Mouse (Mus musculus) cerebral cortex, adult 2 months (tissue): ENCODE measurements around the gene Rangrf.

Source experiments
- WGBS: fragments of 180-500 bp; shearing (Covaris S2); methylation state at CpG from one replicate; pipeline ENCODE4 v1.1.7; 2018; 5-methylcytosine and 5-hydroxymethylcytosine counted together

Gene Rangrf

GRCm38 (mm10) chr11:68974059-68974450, 930 bp downstream of the Rangrf start:
- 34% methylated on average over 6 of the region's 6 CpGs for WGBS

DNA sequence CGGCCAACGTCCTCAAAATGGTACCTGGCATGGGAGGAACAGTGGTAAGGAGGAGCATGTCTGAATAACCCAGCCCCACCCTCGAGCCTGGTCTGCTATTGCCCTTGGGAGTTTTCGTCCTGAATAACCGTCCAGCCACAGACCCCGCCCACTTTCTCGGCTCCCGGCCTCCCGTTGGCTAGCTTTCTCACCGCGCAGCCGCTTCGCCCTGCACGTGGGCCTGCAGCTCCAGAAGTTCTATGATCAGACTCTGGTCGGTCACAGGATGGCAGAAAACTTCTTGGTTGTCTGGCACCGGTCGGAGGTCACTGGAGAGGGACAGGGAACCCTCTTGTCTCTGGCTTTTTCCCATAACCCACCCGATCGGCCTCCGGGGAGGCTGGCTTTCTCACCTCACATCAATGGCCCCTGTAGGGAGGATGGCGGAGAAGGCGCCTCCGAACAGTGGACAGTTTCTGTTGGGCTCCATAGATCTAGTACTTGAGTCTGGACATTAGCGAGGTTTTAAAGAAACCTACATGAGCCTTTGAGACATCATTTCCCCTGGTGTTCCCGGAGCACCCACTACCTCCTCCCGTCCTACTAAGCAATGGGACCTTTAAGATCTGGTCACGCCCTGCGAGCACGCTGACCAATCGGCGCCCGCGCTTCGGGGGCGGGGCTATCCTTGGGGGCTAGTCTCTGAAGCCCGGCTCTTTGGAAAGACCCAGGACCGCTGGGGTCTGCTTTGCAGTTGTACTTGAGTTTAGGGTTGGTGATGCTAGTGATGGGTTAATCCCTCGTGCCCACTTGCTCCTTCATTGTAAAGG, 1.5 kb downstream of the Rangrf start:
- WGBS = 2% methylated on average over 38 of the region's 38 CpGs

- WGBS = 67% methylated on average over 4 of the region's 4 CpGs
Observed at GRCm38 (mm10) chr11:68970232-68970631, 4.8 kb downstream of the Rangrf start.

GRCm38 (mm10) chr11:68968752-68969151, 6.2 kb downstream of the Rangrf start:
- 88% methylated on average over 11 of the region's 11 CpGs for WGBS

- WGBS = 1% methylated on average over 50 of the region's 50 CpGs
Observed at GRCm38 (mm10) chr11:68967337-68968282, 7.4 kb downstream of the Rangrf start, which contains the start of gene Slc25a35. Gene Slc25a35, plus strand, starts transcription at chr11:68968131.

GRCm38 (mm10) chr11:68966554-68966953, 8.4 kb downstream of the Rangrf start:
- WGBS = 21% methylated on average over 1 of the region's 1 CpGs

- WGBS = 30% methylated on average over 3 of the region's 3 CpGs
Observed at GRCm38 (mm10) chr11:68965845-68966244, 9.1 kb downstream of the Rangrf start.

GRCm38 (mm10) chr11:68963405-68963804, 11.6 kb downstream of the Rangrf start:
- 72% methylated on average over 2 of the region's 2 CpGs for WGBS

DNA sequence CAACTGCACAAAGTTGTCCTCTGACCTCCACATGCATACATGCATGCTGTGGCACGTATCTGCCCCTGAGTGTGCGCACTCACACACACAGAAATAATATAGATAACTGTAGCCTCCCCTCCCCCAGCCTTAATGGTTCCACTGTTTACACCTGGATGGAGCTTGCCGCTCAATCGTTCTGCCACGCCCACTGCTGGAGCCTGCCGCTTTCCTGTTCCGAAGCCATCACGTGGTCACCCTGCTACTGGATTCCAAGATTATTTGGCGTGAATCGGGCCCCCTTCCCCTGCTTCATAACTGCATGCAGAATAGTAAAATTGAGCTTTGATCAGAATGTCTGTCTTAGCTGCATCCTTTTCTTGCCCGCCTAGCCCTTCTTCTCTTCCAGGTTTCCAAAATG, 12.8 kb downstream of the Rangrf start:
- 28% methylated on average over 11 of the region's 11 CpGs for WGBS

DNA sequence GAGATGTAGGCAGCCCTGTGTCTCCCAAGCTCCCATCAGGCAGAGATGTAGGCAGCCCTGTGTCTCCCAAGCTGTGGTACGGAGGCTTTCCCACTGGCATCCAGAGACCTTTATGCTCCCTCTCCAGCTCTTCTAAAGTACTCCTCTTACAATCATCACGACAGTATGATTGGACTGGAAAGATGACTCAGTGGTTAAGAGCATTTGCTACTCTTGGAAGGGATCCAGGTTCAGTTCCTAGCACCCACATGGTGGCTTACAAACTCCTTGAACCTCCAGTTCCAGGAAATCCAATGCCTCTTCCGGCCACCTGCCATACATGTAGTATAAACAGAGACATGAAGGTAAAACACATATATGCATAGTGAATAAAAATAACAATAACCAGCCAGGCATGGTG, 13.4 kb downstream of the Rangrf start:
- 46% methylated on average over 3 of the region's 3 CpGs for WGBS

DNA sequence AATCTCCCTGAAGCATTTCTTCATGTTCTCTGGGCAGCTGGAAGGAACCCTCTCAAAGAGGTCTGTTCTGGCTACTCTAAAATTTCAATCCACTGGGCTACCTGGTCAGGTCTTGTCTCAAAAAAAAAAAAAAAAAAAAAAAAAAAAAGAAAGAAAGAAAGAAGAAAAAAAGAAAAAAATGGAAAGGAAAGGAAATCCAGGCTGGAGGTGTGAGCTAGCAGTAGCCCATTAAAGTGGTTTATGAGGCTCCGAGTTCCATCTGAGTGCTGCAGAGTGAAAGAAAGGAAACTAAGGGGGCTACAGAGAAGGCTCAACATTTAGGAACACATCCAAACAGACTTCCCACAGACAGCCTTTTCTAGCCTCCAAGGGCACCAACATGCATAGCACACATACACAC, 17.0 kb downstream of the Rangrf start:
- WGBS = 97% methylated on average over 1 of the region's 1 CpGs

GRCm38 (mm10) chr11:68957308-68957707, 17.7 kb downstream of the Rangrf start, which contains the start of gene Arhgef15:
Gene Arhgef15, minus strand, starts transcription at chr11:68957480.
- WGBS = 66% methylated on average over 8 of the region's 8 CpGs

DNA sequence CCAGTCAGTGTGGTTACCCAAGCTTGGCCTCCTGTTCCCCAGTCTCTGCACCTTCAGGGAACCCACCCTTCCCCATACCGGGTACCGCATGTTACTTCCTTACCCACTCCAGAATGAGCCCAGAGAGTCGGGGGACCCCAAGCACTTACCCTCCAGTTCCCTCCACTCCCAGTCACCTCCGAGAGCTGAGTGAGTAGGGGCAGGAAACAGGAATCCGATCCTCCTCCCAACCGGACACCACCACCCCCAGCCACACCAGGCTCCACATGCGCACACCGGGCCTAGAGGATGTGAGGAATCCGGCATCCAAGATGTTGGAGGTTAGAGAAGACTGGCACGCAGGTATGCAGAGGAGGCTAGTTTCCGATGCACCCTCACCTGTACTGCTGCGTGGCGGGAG, 18.3 kb downstream of the Rangrf start:
- 59% methylated on average over 13 of the region's 13 CpGs for WGBS

DNA sequence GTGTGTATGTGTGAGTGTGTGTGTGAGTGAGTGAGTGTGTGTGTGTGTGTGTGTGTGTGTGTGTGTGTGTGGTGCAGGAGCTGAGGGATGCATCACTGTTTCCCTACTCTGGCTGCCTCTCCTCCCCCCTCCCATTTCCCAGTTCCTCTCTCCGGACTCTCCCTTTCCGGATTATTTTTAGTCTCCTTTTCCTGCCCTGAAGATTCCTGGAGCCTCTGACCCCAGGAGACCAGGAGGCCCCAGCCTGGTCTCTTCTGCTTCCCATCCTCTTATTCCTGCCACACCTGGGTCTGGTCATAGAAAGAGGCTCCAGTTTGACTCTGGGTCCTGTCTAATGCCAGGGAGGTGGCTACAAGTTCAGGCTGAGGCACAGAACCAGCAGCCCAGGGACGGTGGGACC, 18.9 kb downstream of the Rangrf start:
- 45% methylated on average over 3 of the region's 3 CpGs for WGBS

- 53% methylated on average over 5 of the region's 5 CpGs for WGBS
Observed at GRCm38 (mm10) chr11:68955473-68955872, 19.5 kb downstream of the Rangrf start.

DNA sequence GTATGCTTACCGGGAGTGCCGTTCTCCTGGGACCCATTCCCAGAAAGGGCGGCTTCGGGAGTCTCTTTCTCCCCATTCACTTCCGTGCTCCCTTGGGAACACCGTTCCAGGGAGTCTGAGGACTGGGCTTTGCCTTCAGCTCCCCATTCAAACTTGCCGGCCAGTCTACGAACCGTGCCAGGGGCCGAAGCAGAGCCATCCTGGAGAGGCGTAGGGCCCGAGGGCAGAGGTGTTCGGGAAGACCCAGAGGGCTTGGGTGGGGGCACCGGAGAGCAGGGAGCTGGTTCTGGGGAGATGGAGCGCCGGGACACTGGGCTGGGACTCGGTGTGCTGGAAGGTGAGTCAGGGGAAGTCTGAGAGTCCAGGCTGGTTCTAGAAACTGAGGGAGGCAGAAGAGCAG, 20.6 kb downstream of the Rangrf start:
- 3% methylated on average over 17 of the region's 17 CpGs for WGBS

DNA sequence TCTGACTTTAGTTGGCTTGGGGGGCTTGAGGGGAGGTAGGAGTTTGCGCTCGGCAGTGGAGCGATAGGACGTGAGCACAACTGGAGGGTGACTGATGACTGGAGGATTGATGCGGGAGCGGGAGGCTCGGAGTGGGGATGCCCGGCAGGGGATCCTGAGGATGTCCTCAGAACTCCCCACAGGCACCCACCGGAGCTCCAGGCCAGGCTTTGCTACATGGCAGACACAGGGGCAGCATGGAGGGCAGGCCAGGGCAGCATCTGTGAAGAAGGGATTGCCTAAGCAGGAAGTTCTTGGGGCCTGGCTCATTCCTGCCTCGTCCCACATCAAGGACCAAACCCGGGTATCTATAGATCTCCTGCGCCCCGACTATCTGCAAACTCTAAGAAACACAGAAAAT, 21.1 kb downstream of the Rangrf start:
- 41% methylated on average over 13 of the region's 13 CpGs for WGBS

- 25% methylated on average over 12 of the region's 12 CpGs for WGBS
Observed at GRCm38 (mm10) chr11:68947542-68947993, 27.4 kb downstream of the Rangrf start.

DNA sequence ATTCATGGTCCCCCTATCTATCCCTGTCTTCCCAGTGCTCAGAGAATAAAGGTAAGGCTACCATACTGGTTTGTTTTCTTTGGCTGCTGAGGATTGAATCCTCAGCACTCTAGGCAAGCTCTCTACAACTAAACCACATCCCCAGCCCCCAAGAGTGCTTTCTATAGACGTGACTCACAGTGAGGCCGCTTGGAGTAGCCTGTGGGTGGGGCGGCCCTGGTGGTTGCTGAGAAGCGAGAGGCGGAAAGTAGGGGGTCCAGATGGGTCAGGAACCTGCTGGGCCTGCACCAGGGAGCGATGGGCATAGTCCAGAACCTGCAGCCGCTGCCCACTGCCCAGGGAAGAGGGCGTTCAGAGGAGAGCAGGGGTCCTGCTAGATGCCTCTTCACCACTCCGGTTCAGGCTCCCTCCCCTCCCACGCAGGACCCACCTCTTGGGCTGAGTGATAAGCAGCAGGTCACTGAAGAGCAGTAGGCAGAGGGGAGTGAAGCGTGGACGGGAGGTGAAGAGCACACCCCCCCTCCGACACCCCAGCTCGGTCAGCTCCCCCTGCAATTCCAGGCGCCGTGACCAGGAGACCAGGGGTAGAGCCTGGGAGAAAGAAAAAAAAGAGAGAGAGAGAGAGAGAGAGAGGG, 28.1 kb downstream of the Rangrf start:
- WGBS = 25% methylated on average over 16 of the region's 16 CpGs

DNA sequence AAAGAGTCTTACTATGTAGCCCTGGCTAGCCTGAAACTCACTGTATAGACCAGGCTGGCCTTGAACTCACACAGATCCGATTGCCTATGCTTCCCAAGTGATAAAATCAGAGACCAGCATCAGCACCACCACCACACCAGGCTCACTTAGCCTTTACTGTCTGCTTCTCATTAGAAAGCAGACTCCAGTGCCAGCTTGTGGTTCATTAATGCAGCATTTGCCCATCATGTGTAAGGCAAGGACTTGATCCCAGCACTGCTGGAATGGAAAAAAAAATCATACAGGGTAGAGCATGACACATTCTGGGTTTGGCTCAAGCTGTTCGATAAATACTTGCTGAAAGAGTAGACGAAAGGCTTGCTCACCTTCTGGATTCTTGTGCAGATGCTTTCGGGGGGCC, 29.0 kb downstream of the Rangrf start:
- 82% methylated on average over 4 of the region's 4 CpGs for WGBS

GRCm38 (mm10) chr11:68945245-68945644, 29.7 kb downstream of the Rangrf start:
- 89% methylated on average over 2 of the region's 2 CpGs for WGBS

GRCm38 (mm10) chr11:68942731-68943130, 32.3 kb downstream of the Rangrf start:
- 86% methylated on average over 8 of the region's 8 CpGs for WGBS
